Mouse (Mus musculus) limb, embryonic 15.5 days (tissue): Measurements from ENCODE around the gene Hoxc8. TPM values are rescaled to one million over a fixed set of nuclear protein-coding genes. Genes with fewer than 3 reads are reported as not detected.

Experiments
- microRNA counts: library from miRNA; unstranded; fragments of <30 nt; microRNA quantifications from one replicate; lab custom pipeline; 2016
- microRNA-seq: library from miRNA; unstranded; fragments of <30 nt; microRNA quantifications from one replicate; pipeline ENCODE4, GENCODE M21; 2016
- polyA plus RNA-seq: library from polyadenylated mRNA; unstranded; fragments of >200 nt; fragmentation: Nextera tagmentation; extraction: Ambion mirVana; gene quantifications from 2 replicates; pipeline ENCODE4 v1.2.1, GENCODE M21; 2015

The Hoxc8 gene
- polyA plus RNA-seq, 1 experiment from 2014 or later: 3.0 TPM

MicroRNAs encoded within 50 kb of the gene (microRNA counts, 519-probe panel; counts per million panel counts)
- microRNA mmu-miR-615-3p (lab: Ali Mortazavi, UCI) (not detected), microRNA mmu-miR-615-5p (lab: Ali Mortazavi, UCI) (not detected)

Small RNA genes lying within 50 kb of the gene (microRNA-seq; reads per million reads assigned to microRNA genes)
- 917 reads per million, percentile 73 among the genes with 10 or more reads in this experiment for gene Mir196a-2
- 952 reads per million, percentile 74 among the genes with 10 or more reads in this experiment for gene Mir615

Other genes with a start within 250 kb of the Hoxc8 start
- 7.7 and 7.9 TPM in 2 replicates for gene Hoxc13, start 69.5 kb upstream of the Hoxc8 start, polyA plus RNA-seq
- gene Hoxc12, start 53.9 kb upstream of the Hoxc8 start, polyA plus RNA-seq: 3.9 TPM in 2 replicates
- gene Hoxc11, start 36.2 kb upstream of the Hoxc8 start, polyA plus RNA-seq: 1.5 and 1.7 TPM in 2 replicates
- 5.6 and 6.0 TPM in 2 replicates for gene Hoxc10, start 23.8 kb upstream of the Hoxc8 start, polyA plus RNA-seq
- gene Hoxc5, start 23.2 kb upstream of the Hoxc8 start, polyA plus RNA-seq: 2.3 TPM in 2 replicates
- gene Hoxc9, start 14.2 kb upstream of the Hoxc8 start, polyA plus RNA-seq: 0.93 and 1.3 TPM in 2 replicates
- 1.7 and 2.3 TPM in 2 replicates for gene Hoxc6, start 7.7 kb downstream of the Hoxc8 start, polyA plus RNA-seq
- 1.7 and 2.7 TPM in 2 replicates for gene Hoxc4, start 28.3 kb downstream of the Hoxc8 start, polyA plus RNA-seq
- 17.0 and 18.3 TPM in 2 replicates for gene Smug1, start 176.5 kb downstream of the Hoxc8 start, polyA plus RNA-seq
- gene Cbx5, start 249.2 kb downstream of the Hoxc8 start, polyA plus RNA-seq: 92.8 and 98.4 TPM in 2 replicates
- gene Hnrnpa1, start 249.8 kb downstream of the Hoxc8 start, polyA plus RNA-seq: 593 and 673 TPM in 2 replicates